Comparison of ENCODE assay signal across 1 mouse cellular context in the genomic region with DNA sequence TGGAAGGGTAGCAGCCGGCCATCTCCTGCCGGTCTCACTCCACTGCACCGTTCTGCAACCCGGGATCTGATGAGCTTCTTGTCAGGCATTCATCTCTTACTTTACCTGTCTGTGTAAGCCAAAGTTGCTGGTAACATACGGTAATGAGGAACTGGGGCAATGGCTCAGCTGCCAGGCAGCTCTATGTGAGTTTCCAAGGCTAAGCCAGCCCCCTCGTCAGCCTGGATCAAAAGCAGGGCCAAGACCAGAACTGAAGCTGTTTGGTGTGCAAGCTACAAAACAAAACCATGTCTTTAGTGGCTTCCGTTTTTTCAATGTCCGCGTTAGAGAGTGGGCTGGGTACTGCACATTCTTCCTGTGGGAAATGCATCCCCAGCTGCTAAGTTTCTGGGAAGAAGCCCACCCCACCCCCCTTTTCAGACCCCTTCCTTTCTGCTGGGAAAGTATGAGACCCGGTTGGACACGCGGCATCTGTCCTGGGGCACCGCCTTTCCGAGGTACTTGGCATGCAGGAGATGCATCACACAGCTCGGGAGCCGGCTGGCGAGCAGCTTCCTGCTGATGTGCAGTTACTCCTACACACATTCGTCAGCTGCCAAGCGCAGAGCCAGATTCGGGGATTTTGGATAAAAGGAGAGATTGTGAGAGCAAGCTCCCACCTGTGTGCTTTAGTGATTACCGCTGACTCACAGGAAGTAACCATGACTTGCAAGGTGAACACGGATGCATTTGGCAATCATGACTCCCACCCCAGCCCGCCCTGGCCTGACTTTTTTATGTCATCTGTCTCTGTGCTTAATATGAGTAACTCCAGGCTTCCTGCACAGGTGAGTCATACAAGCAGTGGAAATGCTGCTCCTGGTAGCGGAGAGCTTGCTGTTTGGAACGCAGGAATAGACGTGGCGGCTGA.
A peak's percentile ranks its signal among the peaks of the same experiment; 100 is the strongest.
TF ChIP-seq lines count a peak whose summit lies in the region.

No protein-coding gene starts in this region.

TF ChIP-seq in ES-E14, 5 proteins besides CTCF, POLR2A, EP300 and RAD21:
- peak; percentile 72 for TF ChIP-seq MAFK (IDR thresholded peaks at IDR 0.05; ENCODE audit: insufficient read depth, low read depth, low read length)
- TF ChIP-seq ZC3H11A (IDR thresholded peaks at IDR 0.05; ENCODE audit: borderline replicate concordance, low read depth, low read length): no peak
TF ChIP-seq in ES-E14: peak in this region for 1.
